Mouse (Mus musculus): ENCODE results near the gene Trp53i11. TPM values are rescaled to one million over a fixed set of nuclear protein-coding genes. Genes with fewer than 3 reads are reported as not detected.
A peak's percentile ranks its signal among the peaks of the same experiment; 100 is the strongest.

The Trp53i11 gene
- total RNA-seq, 2 experiments from 2014 or later = 73.9 to 75.7 TPM

DNA sequence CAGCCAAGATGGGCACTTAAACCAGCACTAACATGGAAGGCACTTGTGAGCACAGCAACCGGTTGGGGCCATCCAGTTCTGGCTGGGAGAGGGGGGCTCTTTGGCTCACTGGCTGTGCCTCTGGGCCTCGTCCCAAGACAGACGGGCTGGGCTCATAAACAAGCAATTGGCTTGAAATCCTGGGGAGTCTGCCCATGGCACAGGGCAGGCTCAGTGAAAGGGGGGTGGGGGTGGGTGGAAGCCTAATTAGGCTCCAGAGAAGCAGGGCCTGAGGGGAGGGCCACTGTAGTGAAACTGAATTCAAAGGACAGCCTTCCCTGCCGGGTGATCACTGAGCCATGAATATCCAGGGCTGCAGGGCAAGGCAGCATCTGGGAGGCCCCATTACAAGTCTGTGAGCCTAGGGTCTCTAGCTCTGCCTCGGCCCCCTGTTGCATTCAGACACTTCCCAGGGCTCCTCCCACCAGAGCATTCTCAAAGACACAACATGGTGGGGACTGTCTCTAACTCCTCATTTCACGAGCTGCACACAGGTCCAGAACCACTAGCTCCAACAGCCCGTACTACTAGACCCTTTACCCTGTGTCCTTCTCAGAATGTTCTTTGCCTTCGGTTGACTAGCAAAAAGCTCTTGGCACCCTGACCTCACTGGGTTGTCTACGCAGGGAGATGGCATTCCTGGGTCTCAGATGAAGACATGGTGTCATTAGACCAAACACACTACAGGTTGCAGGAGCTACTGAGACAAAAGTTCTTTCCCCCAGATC is 40.5 kb downstream of the Trp53i11 start:
- DNase-seq (ENCODE audit: extremely low spot score in 1 of 2, low spot score in 1 of 2) = peak in 1 of 2 experiments; percentile 38

DNA sequence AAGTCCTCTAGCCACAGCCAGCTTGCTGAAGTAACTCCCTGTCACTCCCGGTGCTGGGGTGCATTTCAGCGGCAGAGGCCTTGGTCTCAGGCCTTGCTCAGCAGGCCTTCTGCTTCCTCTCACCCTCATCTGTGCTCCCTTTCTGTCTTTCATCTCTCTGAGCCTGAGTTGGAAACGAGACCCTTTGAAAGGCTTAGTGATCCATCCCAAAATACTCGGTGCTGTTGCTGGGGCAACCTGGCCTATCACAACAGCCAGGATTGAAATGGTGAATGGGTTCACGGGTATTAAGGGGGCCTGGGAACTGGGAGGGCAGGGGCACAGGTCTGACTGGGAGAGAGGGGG is 41.1 kb downstream of the Trp53i11 start:
- DNase-seq (ENCODE audit: extremely low spot score in 1 of 2, low spot score in 1 of 2) = no peak

DNA sequence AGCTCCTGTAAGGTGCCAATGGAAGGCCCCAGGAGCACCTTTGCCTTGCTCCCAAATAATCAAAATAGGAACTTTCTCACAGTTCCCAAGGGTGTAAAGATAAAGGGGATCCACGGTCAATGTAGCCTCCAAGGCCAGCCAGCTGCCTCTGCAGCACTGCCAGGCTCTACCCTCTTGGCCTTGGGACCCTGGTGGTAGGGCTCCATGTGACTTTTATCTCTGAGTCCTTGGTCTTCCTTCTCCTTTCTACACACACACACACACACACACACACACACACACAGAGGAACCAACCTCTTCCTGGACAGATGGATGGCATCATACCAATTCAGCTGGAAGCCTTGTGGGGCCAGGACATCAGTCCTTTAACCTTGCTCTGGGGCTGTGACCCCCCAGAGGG is 44.8 kb downstream of the Trp53i11 start:
- no peak for DNase-seq (ENCODE audit: extremely low spot score in 1 of 2, low spot score in 1 of 2)

DNA sequence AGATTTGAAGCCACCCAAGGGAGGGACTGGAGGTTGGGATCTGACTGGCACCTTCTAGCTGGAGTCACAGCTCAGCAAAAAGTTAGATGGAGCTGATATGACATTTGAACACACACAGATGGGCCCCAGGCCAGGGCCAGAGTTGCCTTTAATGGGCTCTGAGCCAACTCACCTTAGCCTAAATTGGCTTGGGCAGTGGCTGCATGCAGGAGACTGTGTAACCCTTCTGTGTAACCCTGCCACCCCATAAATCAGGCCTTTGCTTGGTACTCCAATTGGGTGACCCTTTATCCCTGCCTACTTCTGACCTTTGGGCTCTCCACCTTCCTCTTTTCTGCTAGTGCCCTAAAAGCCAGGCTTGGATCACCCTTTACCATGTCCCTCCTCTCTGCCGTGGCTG is 49.7 kb downstream of the Trp53i11 start:
- no peak for DNase-seq (ENCODE audit: extremely low spot score in 1 of 2, low spot score in 1 of 2)

DNA sequence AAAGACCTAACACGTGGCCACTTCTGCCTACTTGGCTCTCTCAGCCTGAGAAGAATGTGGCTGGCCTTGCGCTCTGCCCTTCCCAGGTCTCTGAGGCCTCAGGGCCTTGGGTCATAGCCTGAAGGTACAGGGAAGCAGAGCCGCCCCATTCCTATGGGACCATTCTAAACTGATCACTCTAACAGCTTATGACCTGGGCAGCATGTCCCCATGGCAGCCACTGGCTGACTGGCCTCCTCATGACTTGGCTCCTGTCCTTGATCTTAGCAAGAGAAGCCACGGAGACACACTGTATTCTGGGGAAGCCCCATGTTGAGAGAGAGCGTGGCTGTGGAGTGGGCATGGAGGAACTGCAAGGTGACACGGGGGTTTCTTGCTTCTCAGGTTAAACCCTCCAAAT is 51.5 kb downstream of the Trp53i11 start:
- no peak for DNase-seq (ENCODE audit: extremely low spot score in 1 of 2, low spot score in 1 of 2)

DNA sequence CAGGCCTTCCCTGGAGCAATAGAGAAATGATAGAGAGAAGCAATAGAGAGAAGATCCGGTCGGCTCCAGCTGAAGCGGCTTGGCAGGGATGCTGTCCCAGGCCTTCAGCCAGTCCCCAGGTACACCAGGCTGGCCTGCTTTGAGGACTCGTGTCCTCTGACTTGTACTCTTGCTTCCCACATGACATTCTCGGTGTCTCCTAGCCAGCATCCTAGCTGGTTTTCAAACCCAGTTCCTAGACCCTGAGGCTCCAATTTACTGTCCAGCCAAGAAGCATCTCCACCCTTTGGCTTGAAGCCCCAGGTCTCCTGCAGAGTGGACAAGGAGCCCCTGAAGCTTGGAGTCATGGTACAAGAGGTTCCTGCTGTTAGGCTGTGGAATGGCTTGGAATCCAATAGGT is 54.8 kb downstream of the Trp53i11 start:
- no peak for DNase-seq (ENCODE audit: extremely low spot score in 1 of 2, low spot score in 1 of 2)

DNA sequence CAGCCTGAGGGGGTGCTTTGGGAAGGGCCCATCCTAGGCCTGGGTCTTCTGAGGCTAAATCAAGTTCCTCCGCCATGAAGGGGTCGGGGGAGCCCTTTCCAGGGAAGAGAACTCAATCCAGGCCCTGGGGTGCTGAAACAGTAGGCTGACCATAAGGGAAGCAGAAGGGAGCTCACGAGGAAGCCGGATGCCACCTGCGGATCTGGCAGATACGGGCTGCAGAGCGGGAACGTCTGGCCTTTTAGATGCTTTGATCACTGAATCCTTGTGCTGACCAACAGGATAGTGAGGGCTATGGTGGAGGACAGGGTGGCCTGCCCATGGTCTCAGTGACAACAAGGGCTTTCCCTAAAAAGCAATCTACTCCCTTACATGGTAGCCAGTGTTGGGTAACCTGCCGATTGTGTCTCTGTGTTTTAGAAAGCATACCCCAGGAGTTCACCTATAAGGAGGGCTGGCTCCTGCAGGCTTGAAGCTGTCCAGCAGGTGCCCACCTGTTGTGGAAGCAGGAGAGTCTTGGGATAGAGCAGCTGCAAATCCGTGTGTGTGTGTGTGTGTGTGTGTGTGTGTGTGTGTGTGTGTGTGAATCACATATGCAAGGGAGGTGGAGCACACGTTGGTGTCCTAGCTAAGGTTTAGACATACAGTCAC is 56.2 kb downstream of the Trp53i11 start:
- no peak for DNase-seq (ENCODE audit: extremely low spot score in 1 of 2, low spot score in 1 of 2)

DNA sequence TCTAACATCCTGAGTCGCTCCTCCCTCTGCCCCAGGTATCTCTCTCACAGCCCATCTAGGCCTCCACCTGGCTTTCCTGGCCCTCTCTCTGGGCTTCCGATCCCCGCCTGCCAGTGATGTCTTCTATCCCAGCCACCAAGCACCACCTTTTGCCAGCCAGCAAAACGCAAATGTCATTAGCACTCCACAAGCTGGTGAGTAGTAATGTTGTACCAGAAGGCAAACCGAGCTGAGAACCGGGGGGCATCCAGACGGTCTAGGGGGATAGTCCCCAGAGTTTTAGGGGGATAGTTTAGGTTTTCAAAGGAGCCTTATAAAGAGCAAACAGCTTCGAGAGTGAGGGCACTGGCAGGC is 56.7 kb downstream of the Trp53i11 start:
- DNase-seq (ENCODE audit: extremely low spot score in 1 of 2, low spot score in 1 of 2) = no peak

DNA sequence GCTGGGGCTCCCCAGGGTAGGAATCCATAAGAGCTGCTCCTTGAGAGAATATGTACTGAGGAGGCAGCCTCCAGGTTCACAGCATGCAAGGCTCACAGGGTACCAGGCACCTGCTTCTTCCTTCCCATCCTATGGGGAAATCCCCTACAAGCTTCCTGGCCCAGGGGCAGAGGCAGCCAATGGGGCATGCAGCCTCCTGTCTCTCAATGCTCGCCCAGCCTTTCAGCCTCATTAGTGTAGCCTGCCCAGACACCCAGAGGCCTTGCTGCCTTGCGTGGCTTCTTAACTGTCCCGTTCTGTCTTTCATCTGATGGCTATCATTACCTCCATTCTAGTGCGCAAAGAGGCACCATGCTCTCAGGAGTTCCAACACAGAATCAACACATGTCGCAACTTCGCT is 61.7 kb downstream of the Trp53i11 start:
- no peak for DNase-seq (ENCODE audit: extremely low spot score in 1 of 2, low spot score in 1 of 2)

DNA sequence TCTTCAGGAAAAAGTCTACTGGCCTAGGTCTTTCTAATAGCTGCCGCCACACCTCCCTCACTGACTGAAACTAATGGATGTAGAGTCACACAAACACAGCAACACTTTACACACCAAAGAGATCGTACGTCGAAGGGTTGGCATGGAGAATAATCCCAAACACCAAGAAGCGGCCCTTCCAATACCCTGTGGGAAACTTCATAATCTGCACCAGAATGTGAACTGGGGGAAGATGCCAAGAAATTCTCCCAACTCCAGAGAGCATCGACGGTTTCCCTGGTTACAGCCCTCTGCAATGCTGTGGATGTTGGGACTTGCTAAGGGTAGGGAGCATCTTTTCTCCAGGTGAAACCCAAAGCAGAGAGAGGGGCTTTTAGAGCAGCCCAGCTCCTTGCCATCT is 63.3 kb downstream of the Trp53i11 start:
- DNase-seq (ENCODE audit: extremely low spot score in 1 of 2, low spot score in 1 of 2) = no peak

Other genes with a start within 250 kb of the Trp53i11 start
- 10 to 100 TPM; 24.1 to 25.8 TPM for gene Prdm11, start 141.4 kb upstream of the Trp53i11 start, total RNA-seq (2021)
- 10 to 100 TPM; 37.1 to 40.1 TPM for gene Tspan18, start 147.0 kb downstream of the Trp53i11 start, total RNA-seq (2021)